Mouse (Mus musculus) myocyte (in vitro differentiated cells): ENCODE results near the gene S100pbp. TPM values are rescaled to one million over a fixed set of nuclear protein-coding genes. Genes with fewer than 3 reads are reported as not detected.

Source experiments
- H3K27me3 ChIP-seq: one replicate; pipeline ENCODE4 v1.6.1; 2011; ENCODE audit not compliant: control insufficient read depth, insufficient read depth, insufficient read length
- H3K36me3 ChIP-seq: one replicate; pipeline ENCODE4 v1.6.1; 2011; ENCODE audit not compliant: control insufficient read depth, insufficient read depth
- H3K4me2 ChIP-seq: one replicate; pipeline ENCODE4 v1.6.1; 2011; ENCODE audit warnings: low read depth, control low read depth
- H3K4me3 ChIP-seq: one replicate; pipeline ENCODE4 v1.5.1; 2011; ENCODE audit warnings: mild to moderate bottlenecking, control low read depth, moderate library complexity
- H3K79me2 ChIP-seq: one replicate; pipeline ENCODE4 v1.6.1; 2011; ENCODE audit not compliant: control insufficient read depth, insufficient read depth
- H3ac ChIP-seq: one replicate; pipeline ENCODE4 v1.6.1; 2011; ENCODE audit not compliant: control insufficient read depth, insufficient read length
- CEBPB ChIP-seq: IDR thresholded peaks from 2 replicates; pipeline ENCODE4 v1.6.1; 2011; ENCODE audit warnings: mild to moderate bottlenecking, moderate library complexity; ENCODE audit not compliant: poor library complexity, insufficient read depth, severe bottlenecking
- E2F4 ChIP-seq: IDR thresholded peaks from one replicate; pipeline ENCODE4 v1.6.1; 2011; ENCODE audit warnings: mild to moderate bottlenecking, control low read depth, moderate library complexity; ENCODE audit not compliant: insufficient read depth
- MAX ChIP-seq: IDR thresholded peaks from one replicate; pipeline ENCODE4 v1.6.1; 2011; ENCODE audit warnings: low read depth, mild to moderate bottlenecking, control low read depth
- MYOD1 ChIP-seq, 3 experiments: IDR thresholded peaks; one replicate each; pipeline ENCODE4 v1.6.1; 2011; ENCODE audit warnings: control low read depth in 2 of 3, low read depth in 2 of 3, mild to moderate bottlenecking in 2 of 3, moderate library complexity in 1 of 3; ENCODE audit not compliant: insufficient read length in 2 of 3, control insufficient read depth in 1 of 3
- MYOG ChIP-seq, 3 experiments: IDR thresholded peaks; one replicate each; pipeline ENCODE4 v1.6.1; 2011; ENCODE audit warnings: control low read depth in 2 of 3, low read depth in 2 of 3, mild to moderate bottlenecking in 2 of 3; ENCODE audit not compliant: insufficient read length in 2 of 3, control insufficient read depth in 1 of 3, insufficient read depth in 1 of 3
- POLR2A ChIP-seq: IDR thresholded peaks from one replicate; pipeline ENCODE4 v1.6.1; 2011; ENCODE audit warnings: low read depth, mild to moderate bottlenecking, control low read depth, moderate library complexity; ENCODE audit not compliant: insufficient read length
- POLR2AphosphoS2 ChIP-seq: IDR thresholded peaks from one replicate; pipeline ENCODE4 v1.6.1; 2011; ENCODE audit warnings: low read depth, control low read depth; ENCODE audit not compliant: insufficient read length
- REST ChIP-seq: IDR thresholded peaks from one replicate; pipeline ENCODE4 v1.6.1; 2011; ENCODE audit warnings: mild to moderate bottlenecking, control low read depth, moderate library complexity; ENCODE audit not compliant: insufficient read depth, insufficient read length
- SRF ChIP-seq: IDR thresholded peaks from one replicate; pipeline ENCODE4 v1.6.1; 2011; ENCODE audit warnings: low read depth; ENCODE audit not compliant: control insufficient read depth, insufficient read length
- TCF12 ChIP-seq: IDR thresholded peaks from one replicate; pipeline ENCODE4 v1.6.1; 2011; ENCODE audit warnings: mild to moderate bottlenecking, control low read depth; ENCODE audit not compliant: poor library complexity, insufficient read depth, severe bottlenecking
- TCF3 ChIP-seq: IDR thresholded peaks from one replicate; pipeline ENCODE4 v1.6.1; 2011; ENCODE audit warnings: low read depth, control low read depth; ENCODE audit not compliant: insufficient read length
- USF1 ChIP-seq: IDR thresholded peaks from one replicate; pipeline ENCODE4 v1.6.1; 2011; ENCODE audit warnings: low read depth, mild to moderate bottlenecking, control low read depth, moderate library complexity
- polyA plus RNA-seq: library from polyadenylated mRNA; unstranded; fragments of >200 nt; fragmentation: generic; extraction: Trizol; gene quantifications from one replicate; pipeline ENCODE4 v1.2.1, GENCODE M21; 2012; ENCODE audit warnings: missing spikeins

S100pbp gene
- polyA plus RNA-seq, 1 experiment = 7.8 TPM

- no peaks in the 10 kb centered on the region for H3K79me2 ChIP-seq
- no peak within 1 kb of the TSS for H3K4me3 ChIP-seq
- no peaks in the 10 kb centered on the region for H3K36me3 ChIP-seq
- TF ChIP-seq REST = no peak
- no peak for TF ChIP-seq POLR2AphosphoS2
- TF ChIP-seq TCF3 = no peak
- TF ChIP-seq MAX = no peak
- no peak for TF ChIP-seq USF1
- no peak for TF ChIP-seq MYOG (IDR thresholded peaks at IDR 0.05; ENCODE audit: control insufficient read depth in 1 of 3, insufficient read depth in 1 of 3, insufficient read length in 2 of 3, low read depth in 2 of 3)
- TF ChIP-seq CEBPB = no peak
- no peak for TF ChIP-seq MYOD1 (IDR thresholded peaks at IDR 0.05; ENCODE audit: control insufficient read depth in 1 of 3, insufficient read length in 2 of 3, low read depth in 2 of 3)
- TF ChIP-seq POLR2A = no peak
- TF ChIP-seq E2F4 = no peak
- TF ChIP-seq TCF12 = no peak
- TF ChIP-seq SRF = no peak
- no peak within 1 kb of the TSS for H3K4me2 ChIP-seq
- peaks cover 59% of the 10 kb centered on the region for H3K27me3 ChIP-seq
- H3ac ChIP-seq = no peak within 1 kb of the TSS
Measured at GRCm38 (mm10) chr4:129121569-129122086, 67.9 kb downstream of the S100pbp start, which contains the start of gene Hpca. TSS of gene Hpca (minus strand) at chr4:129122036.

- peak; percentile 86 for TF ChIP-seq REST
- TF ChIP-seq MYOG (IDR thresholded peaks at IDR 0.05; ENCODE audit: control insufficient read depth in 1 of 3, insufficient read depth in 1 of 3, insufficient read length in 2 of 3, low read depth in 2 of 3) = peak in 2 of 3 experiments; percentile 21 to 36
- no peak for TF ChIP-seq SRF
- Histone ChIP-seq H3K79me2 (no peaks in the 10 kb centered on the region), H3K36me3 (no peaks in the 10 kb centered on the region), H3K27me3 (peaks cover 60% of the 10 kb centered on the region), H3K4me3 (no peak overlapping the region), H3K4me2 (no peak overlapping the region), H3ac (no peak overlapping the region)
Measured at GRCm38 (mm10) chr4:129120520-129121445, 68.7 kb downstream of the S100pbp start.

- H3K4me2 ChIP-seq = no peak overlapping the region
- H3K4me3 ChIP-seq = no peak overlapping the region
- TF ChIP-seq MAX (no peak), CEBPB (no peak), TCF3 (no peak), MYOG (IDR thresholded peaks at IDR 0.05; ENCODE audit: control insufficient read depth in 1 of 3, insufficient read depth in 1 of 3, insufficient read length in 2 of 3, low read depth in 2 of 3) (no peak), SRF (no peak), TCF12 (no peak), POLR2A (no peak)
- no peak overlapping the region for H3ac ChIP-seq
- H3K27me3 ChIP-seq = peaks cover 64% of the 10 kb centered on the region
- H3K36me3 ChIP-seq = no peaks in the 10 kb centered on the region
- no peaks in the 10 kb centered on the region for H3K79me2 ChIP-seq
Measured at GRCm38 (mm10) chr4:129119708-129120107, 69.8 kb downstream of the S100pbp start.

- TF ChIP-seq POLR2A = no peak
- TF ChIP-seq TCF12 = no peak
Measured at GRCm38 (mm10) chr4:129117720-129118510, 71.6 kb downstream of the S100pbp start.

GRCm38 (mm10) chr4:129116703-129117102 lies 72.8 kb downstream of the S100pbp start:
- H3ac ChIP-seq = no peak overlapping the region
- no peak overlapping the region for H3K4me2 ChIP-seq
- peaks cover 51% of the 10 kb centered on the region for H3K27me3 ChIP-seq
- H3K4me3 ChIP-seq = no peak overlapping the region
- H3K79me2 ChIP-seq = no peaks in the 10 kb centered on the region
- no peak for TF ChIP-seq MYOG (IDR thresholded peaks at IDR 0.05; ENCODE audit: control insufficient read depth in 1 of 3, insufficient read depth in 1 of 3, insufficient read length in 2 of 3, low read depth in 2 of 3)
- no peak for TF ChIP-seq REST
- TF ChIP-seq POLR2A = no peak
- TF ChIP-seq TCF3 = no peak
- TF ChIP-seq USF1 = no peak
- no peak for TF ChIP-seq MAX
- TF ChIP-seq TCF12 = no peak
- no peak for TF ChIP-seq E2F4
- TF ChIP-seq CEBPB = no peak
- TF ChIP-seq SRF = no peak
- no peak for TF ChIP-seq MYOD1 (IDR thresholded peaks at IDR 0.05; ENCODE audit: control insufficient read depth in 1 of 3, insufficient read length in 2 of 3, low read depth in 2 of 3)
- TF ChIP-seq POLR2AphosphoS2 = no peak
- H3K36me3 ChIP-seq = no peaks in the 10 kb centered on the region

More at GRCm38 (mm10) chr4:129117720-129118510, 71.6 kb downstream of the S100pbp start:
- H3K79me2 ChIP-seq = no peaks in the 10 kb centered on the region
- H3K4me3 ChIP-seq = no peak overlapping the region
- no peaks in the 10 kb centered on the region for H3K36me3 ChIP-seq
- peaks cover 64% of the 10 kb centered on the region for H3K27me3 ChIP-seq
- no peak overlapping the region for H3ac ChIP-seq
- H3K4me2 ChIP-seq = no peak overlapping the region
